Mouse (Mus musculus) testis, postnatal 10 days (tissue): Measurements from ENCODE around the gene Iqcf3.

Source experiments
- DNase-seq: peaks from one replicate; pipeline ENCODE4 v3.0.0; 2021; ENCODE audit warnings: low spot score

Gene Iqcf3

GRCm38 (mm10) chr9:106509356-106509755 is 52.1 kb downstream of the Iqcf3 start:
- DNase-seq, result no peak

DNA sequence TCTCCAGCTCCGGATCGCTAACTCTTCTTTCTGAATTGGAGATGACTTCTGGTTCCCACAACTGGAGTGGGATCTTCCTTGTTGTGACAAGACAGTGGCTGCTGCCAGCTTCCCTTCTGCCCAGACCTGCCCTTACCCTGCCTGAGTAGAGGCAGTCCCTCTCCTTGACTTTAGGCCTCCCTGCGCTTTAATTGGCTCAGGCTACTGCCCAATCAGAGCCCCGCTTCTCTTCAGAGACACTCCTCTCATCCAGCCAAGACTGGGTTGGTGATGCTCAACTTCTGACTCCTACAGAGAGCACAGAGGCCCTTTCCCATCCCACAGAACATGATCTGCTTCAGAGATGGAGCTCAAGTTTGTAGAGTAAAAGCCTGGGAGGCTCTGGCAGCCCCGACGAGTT is 57.2 kb downstream of the Iqcf3 start:
- peak; percentile 9 for DNase-seq

- peak; percentile 29 for DNase-seq
These were observed 59.6 kb downstream of the Iqcf3 start for GRCm38 (mm10) chr9:106501846-106502245.

GRCm38 (mm10) chr9:106499667-106500066 is 61.8 kb downstream of the Iqcf3 start, which contains the start of gene Iqcf1:
TSS of gene Iqcf1 (plus strand) at chr9:106499967.
- DNase-seq, result no peak

DNA sequence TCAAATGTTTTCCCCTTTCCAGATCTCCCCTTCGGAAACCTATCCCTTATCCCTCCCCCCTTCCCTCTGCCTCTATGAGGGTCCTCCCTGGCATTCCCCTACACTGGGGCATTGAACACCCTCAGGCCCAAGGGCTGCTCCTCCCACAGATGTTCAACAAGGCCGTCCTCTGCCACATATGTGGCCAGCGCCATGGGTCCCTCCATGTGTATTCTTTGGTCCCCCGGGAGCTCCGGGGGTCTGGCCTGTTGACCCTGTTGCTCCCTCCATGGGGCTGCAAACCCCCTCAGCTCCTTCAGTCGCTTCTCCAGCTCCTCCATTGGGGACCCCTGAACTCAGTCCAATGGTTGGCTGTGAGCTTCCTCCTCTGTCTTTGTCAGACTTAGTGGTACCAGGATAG is 73.8 kb downstream of the Iqcf3 start:
- DNase-seq, result peak; percentile 25

- peak; percentile 42 for DNase-seq
These were observed 76.4 kb downstream of the Iqcf3 start for GRCm38 (mm10) chr9:106485076-106485475.

GRCm38 (mm10) chr9:106483606-106484005 is 77.8 kb downstream of the Iqcf3 start:
- peak; percentile 39 for DNase-seq

GRCm38 (mm10) chr9:106483136-106483535 is 78.3 kb downstream of the Iqcf3 start:
- no peak for DNase-seq

DNA sequence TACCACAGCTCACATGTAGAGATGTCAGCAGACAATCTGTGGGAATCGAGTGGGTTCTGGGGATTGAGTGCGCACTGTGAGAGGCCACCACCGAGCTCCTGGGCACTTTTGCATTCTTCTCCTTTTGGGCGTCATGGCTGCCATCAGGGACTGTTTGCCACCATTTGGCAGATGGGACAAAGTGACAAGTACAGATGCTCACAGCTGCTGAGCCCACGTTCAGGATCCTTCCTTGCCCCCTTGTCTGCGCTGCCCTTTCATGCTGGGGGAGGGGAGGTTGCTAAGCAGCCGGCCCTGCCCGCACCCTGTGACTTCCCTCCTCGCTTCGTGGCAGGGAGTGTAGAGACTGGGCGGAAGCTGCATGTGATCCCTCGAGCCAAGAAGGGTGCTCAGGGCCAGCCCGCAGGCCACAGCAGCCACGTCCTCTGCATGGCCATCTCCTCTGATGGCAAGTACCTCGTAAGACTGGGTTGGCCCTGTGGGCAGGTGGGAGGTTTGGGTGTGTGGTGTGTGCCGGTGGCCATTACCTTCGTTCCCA is 78.8 kb downstream of the Iqcf3 start:
- DNase-seq, result peak; percentile 37

GRCm38 (mm10) chr9:106481676-106482075 is 79.8 kb downstream of the Iqcf3 start:
- DNase-seq, result peak; percentile 33

DNA sequence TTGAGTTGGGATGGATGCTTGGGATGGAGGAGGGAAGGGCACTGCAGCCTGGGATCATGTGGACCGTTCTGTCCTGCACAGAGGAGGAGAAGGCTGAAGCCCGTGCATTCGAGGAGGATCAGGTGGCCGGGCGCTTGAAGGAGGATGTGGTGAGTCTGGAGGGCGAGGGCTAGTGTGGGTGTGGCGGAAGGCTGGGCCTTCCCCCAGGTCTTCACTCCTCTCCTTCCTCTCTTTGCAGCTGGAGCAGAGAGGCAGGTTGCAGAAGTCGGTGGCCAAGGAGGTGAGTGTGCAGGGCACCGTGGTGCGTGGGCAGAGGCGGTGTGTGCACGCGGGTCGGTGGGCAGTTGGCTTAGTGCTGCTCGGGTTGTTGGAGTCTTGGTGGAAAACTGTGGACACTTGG is 80.4 kb downstream of the Iqcf3 start:
- peak; percentile 35 for DNase-seq

GRCm38 (mm10) chr9:106480541-106480940 is 80.9 kb downstream of the Iqcf3 start:
- DNase-seq, result peak; percentile 35

- DNase-seq, result peak; percentile 34
These were observed 83.3 kb downstream of the Iqcf3 start for GRCm38 (mm10) chr9:106478101-106478500.

DNA sequence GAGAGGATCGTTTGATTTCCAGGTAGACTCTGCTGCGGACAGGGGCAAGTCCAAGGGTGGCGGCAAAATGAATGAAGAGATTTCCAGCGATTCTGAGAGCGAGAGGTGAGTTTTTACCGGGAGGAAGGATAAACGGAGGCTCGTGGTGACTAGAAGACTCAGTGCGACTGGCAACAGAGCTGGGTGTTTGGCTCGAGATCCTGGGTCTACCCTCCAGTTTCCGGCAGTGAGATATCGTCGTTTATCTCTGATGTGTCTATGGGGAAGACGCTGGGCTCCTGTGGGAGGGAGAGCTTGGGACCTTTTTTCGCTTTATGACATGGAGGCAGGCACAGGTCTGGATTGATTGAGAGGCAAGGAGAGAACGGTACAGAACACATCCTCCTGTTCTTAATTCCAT is 83.8 kb downstream of the Iqcf3 start:
- DNase-seq, result peak; percentile 39

- peak; percentile 98 for DNase-seq
These were observed 84.4 kb downstream of the Iqcf3 start, which contains the start of gene Parp3 for GRCm38 (mm10) chr9:106476924-106477484. TSS of gene Parp3 (minus strand) at chr9:106476949.

DNA sequence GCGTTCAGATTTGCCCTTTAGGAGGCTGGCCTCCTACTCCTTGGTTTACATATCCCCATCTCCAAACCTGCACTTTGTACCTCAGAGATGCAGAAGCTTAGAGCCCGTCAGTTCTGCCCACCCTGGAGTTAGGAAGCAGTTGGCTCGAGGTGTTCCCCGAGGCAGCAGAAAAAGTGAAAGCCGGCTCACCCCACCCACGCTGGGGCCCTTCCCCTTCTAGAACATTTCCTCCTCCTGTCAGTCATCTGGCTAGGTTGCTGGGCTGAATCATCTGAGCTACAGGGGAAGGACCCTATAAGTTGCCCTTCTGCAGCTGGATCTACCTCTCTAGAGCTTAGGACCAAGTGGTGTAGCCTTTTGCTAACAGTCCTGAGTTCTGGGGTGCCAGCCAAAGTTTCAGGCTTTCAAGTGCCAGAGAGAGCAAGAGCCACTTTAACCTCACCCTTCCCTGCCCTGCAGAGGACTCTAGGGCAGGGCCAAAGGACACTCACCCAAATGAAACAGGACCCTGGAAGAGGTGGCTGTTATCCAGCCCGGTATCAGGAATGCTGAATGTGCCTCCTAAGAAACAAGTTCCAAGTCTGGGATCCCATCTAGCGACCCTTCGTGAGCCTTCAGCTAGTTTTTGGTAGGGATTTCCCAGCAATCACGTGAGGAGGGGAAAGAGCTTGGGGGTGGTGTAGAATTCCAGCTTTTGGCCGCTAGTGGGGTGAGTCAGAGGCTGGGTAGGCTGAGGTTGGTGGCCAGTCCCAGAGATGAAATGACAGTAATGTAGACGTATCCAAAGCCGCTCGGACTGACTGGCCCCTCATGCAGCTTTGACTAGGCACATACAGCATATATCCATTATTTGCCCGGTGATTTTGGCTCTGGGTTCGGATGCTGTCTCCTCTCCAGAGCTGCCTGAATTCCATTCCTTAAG is 85.2 kb downstream of the Iqcf3 start:
- peak; percentile 60 for DNase-seq

GRCm38 (mm10) chr9:106475663-106476001 is 85.8 kb downstream of the Iqcf3 start, which contains the start of gene Rrp9:
TSS of gene Rrp9 (plus strand) at chr9:106475963.
- peak; percentile 49 for DNase-seq

GRCm38 (mm10) chr9:106475046-106475445 is 86.4 kb downstream of the Iqcf3 start:
- DNase-seq, result peak; percentile 75

- DNase-seq, result peak; percentile 87
These were observed 87.0 kb downstream of the Iqcf3 start for GRCm38 (mm10) chr9:106474456-106474855.

DNA sequence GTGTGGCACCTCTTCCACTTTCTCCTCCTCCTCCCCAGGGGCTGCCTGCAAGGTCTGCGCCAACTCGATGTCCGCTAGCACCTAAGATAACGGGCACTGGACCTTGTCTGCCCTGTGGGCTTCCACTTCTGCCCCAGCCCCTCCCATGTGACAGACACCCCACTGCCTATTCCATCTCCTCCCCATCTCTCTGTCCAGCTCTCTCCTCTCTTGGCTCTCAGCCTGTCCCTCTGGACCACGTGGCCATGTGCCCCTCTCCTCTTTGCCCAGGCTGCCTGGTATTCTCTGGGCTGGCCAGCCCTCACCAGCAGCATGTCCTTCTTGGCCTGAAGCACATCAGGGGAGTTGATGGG is 87.7 kb downstream of the Iqcf3 start:
- peak; percentile 47 for DNase-seq

DNA sequence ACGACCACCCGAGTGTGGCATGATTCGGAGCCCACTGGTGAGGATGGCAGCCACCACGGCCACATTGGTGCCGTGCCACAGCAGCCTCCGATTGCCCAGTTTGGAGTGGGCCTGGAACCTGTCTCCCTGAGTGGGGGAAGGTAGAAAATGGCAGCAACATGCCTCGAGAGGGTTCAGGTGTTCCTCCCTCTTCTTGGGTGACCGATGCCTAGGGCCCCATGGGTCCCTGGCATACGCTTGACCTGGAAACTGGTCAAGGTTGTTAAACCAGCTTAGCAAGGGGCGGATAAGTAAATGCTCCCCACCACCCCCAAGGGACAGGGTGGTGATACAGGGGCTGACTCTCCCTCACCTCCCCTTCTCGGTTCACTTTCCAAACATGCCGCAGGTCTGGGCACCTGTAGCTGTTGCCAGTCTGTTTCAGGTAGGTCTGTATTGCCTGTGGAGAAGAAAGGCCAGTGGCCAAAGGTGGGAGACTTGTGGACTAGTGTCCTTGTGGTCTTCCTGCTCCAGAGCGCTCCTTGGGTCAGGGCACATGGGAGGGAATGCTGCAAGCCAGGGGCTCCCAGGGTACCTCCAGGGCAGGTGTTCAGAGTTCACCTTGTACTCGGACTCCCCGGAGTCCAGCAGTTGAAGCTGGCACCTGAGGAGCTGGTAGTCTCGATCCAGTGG is 88.2 kb downstream of the Iqcf3 start:
- no peak for DNase-seq

DNA sequence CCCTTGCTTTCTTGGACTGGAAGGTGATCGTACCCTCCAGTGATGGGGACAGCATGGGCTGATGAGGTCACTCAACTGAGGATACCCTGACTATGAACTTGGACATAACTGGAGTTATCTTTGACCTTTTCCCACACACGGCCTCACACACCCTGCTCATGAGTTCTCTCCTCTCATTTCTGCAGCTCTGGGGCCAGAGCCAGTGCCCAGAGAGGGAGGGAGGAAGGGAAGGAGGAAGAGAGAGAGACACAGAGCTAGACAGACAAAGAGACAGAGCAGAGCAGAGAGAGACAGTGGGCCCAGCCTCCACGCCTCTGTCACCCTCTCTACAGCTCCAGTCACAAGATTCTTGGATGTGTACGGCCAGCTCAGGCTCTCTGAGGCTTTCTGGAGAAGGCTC is 89.1 kb downstream of the Iqcf3 start:
- DNase-seq, result no peak

GRCm38 (mm10) chr9:106471892-106472291 is 89.5 kb downstream of the Iqcf3 start:
- peak; percentile 84 for DNase-seq
